Mouse (Mus musculus): ENCODE results near the gene Fam53b.
A peak's percentile ranks its signal among the peaks of the same experiment; 100 is the strongest.

Fam53b gene

DNA sequence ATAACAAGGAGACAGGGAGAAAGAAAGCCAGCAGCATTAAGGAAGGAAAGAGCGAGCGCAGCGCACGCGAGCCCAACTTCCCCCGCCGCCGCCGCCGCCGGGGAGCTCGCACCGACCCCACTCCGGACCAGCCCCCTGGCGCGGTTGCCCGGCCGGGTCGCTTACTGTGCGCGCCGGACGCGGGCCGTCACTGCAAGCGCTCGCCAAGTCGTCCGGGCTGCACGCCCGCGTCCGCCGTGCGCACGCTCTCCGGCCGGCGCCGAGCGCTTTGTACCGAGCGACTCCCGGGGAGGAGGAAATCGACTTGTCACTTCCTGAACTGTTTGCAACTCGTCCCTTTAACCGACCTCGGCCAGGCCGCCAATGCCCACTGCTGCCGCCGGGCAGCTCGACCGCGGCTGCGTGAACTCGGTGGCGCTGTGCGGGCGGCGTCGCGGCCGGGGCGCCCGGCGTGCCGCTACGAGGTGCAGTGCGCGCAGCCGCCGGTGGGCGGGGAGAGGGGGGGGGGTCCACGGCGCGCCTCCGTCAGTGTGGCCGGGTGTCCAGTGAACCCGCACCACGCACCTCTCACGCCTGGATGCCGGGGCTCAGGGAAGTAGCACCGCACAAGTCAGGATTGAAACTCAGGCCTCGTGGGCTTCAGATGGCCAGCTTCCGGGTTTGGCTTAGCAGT, at the start of gene Fam53b:
Gene Fam53b, minus strand, starts transcription at position 471 of the 673 bp plus-strand sequence.
- no peak for DNase-seq (ENCODE audit: low read depth, low spot score)

DNA sequence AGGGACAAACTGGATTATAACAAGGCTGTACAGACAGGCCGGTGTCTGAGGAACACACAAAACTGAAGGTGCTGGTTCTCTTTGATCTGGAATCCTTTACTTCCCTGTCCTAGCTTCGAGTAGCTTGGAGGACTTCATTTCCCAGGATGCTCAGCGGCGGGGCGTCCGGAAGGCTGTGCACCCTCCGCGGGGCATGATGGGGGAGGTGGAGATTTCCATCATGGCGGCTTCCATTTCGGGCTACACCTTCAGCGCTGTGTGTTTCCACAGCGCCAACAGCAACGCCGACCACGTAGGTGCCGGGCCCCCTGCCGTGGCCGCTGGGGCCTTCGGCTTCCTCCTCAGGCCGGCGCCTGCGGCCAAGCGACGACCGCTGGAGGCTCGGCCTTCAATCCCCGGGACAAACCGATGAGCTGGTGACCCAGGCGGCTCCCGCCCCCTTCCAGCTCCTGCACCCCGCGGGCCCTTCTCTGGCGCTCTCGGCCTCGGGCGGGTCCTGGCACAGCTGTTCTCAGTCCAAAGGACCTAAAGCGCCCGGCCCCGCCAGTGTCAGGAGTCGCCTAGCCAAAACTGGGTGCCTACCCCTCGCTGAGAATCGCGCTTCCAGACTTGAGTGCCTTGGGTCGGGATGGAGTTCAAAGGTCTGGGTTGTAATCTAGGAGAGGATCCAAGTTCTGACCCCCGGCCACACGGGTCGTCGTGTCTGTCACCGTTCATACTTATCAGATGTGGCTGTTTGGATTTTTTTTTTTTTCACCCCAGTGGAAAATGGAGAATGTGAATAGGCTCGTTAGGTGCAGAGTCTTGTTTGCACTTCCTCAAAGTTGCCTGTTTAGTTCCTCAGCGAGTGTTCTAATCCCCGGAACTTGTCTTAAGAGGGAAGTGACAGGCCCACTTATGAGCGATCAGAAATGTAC, 45.6 kb upstream of the Fam53b start, which contains the start of gene Abraxas2:
Gene Abraxas2, plus strand, starts transcription at position 184 of the 917 bp plus-strand sequence.
- peak; percentile 84 for DNase-seq (ENCODE audit: low read depth, low spot score)

DNA sequence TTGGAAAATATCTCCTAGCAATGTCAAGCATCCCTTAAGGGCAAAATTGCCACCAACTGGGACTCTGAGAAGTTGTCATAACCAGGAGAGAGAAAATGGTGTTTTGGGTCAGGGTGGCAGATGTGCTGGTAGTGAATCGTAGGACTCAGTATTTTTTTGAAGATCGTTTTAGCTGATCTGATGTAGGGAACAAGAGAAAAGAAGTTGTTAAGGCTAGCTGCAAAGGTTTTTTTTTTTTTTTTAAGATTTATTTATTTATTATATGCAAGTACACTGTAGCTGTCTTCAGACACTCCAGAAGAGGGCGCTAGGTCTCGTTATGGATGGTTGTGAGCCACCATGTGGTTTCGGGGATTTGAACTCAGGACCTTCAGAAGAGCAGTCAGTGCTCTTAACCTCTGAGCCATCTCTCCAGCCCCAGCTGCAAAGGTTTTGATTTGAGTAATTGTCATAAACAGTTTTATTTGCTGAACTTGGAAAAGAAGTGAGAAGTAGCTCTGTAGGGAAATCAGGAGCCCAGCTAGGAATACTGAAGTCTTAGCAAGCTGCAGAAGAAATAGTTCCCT, 44.4 kb upstream of the Fam53b start:
- DNase-seq (ENCODE audit: low read depth, low spot score): no peak

DNA sequence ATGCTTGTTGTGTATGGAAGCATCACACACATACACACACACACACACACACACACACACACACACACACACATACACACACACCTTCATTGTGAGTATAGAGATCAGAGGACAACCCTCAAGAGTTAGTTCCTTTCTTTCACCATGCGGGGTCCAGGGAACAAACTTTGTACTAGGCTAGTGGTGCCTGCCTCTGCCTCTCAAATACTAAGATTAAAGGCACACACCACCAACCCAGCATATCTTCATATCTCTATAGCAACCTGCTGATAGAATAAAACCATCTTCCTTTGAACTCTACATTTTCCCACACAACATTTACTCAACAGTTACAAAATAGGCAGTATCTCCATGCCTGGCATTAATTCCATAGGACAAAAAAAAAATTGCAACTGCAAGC, 42.4 kb upstream of the Fam53b start:
- no peak for DNase-seq (ENCODE audit: low read depth, low spot score)

DNA sequence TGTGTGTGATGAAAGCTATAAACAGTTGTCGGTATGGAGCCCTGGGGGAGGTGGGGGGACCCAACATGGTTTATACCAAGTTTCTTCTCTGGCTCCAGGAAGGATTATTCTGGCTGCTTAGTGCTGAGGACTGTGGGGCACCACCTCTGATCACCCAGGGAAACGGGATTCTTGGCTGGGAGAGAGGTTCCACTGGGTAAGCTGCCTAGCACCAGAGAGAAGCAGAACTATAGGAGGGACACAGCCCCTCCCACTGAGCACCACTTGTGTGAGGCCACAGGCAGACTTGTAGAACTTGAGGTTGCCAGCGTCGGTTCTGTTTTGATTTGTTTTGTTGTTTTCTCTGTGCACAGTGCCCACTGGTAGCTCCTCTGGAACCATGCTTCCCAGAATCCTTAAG, 40.3 kb upstream of the Fam53b start:
- DNase-seq (ENCODE audit: low read depth, low spot score): no peak

DNA sequence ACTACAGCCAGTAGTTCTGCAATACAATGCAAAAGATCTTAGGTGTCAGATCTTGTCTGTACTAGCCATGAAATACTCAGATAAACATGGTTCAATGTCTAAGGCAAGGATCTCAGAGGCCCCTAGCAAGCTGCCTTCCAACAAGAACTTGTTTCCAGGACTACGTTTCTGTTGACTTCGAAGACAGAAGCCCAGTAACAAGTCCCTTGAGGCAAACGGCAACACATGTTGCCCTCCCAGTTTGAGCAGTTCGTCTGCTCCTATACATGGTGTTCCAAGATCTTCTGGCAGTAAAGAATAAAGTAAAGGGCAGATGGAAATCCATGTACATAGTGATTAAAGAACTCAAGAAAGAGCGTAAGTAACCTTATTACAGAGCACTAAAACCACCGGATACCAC, 39.7 kb upstream of the Fam53b start:
- no peak for DNase-seq (ENCODE audit: low read depth, low spot score)

DNA sequence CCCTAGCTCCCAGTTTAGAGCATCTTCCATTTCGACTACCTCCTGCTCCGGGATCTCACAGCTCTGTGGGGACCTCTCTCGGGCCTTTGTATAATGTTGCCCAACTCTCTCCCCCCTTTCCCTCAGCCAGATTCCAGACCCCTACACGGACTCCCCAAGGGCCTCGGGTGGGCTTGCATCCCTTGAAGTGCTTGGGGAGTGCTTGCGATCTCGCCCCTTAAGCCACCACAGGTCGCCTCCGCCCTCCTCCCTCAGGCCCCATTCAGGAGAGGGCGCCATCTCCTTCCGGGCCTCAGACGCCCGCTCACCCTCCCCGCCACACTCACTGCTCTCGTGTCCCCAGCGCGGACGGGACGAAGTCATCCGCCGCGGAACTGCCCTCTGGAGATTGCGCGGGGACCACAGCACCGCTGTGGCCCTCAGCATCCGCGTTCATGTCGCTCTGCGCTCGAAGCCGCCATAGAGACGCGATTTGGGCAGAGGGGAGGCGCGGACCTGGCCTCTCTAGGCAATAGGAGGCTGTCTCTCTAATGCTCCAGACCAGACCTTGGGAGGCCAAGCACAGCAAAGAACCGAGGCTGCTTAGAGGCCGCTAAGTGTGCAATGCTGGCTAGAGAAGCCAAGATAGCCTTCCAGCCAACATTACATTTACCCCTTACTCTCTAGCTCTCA, 38.6 kb upstream of the Fam53b start, which contains the start of gene Eef1akmt2:
Gene Eef1akmt2, minus strand, starts transcription at position 501 of the 672 bp plus-strand sequence.
- peak; percentile 79 for DNase-seq (ENCODE audit: low read depth, low spot score)

DNA sequence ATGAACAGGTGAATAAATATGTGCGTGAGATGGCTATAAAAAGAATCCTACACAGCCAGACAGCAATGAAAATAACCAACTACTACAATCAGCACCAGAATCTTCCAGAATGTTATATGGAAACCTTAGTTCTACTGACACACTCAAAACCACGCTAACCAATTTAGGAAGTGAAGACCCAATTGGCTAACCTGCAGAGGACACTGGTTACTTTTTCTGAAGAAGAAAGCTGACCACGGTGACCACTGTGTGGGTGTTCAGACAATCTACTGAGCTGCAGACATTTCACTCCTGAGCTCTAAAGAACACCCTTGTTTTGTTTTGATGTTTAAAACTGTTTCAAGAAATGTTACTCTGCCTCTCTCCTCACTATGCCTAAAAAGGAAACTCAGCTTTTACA, 29.5 kb upstream of the Fam53b start:
- no peak for DNase-seq (ENCODE audit: low read depth, low spot score)

DNA sequence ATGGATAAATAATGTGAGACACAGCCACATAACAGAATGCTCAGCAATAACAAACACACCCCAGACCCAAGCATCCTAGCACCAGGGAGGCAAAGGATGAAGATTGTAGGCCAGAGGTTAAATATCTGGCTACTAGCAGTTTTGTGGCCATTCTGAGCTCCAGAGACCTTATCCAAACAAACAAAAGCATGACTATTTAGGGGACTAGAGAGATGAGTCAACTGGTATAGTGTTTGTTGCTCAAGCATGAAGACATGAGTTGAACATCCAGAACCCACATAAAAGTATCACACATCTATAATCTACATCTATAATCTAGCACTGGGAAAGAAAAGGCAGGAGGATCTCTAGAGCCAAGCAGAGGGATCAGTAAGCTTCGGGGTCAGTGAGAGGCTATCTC, 28.8 kb upstream of the Fam53b start:
- no peak for DNase-seq (ENCODE audit: low read depth, low spot score)

DNA sequence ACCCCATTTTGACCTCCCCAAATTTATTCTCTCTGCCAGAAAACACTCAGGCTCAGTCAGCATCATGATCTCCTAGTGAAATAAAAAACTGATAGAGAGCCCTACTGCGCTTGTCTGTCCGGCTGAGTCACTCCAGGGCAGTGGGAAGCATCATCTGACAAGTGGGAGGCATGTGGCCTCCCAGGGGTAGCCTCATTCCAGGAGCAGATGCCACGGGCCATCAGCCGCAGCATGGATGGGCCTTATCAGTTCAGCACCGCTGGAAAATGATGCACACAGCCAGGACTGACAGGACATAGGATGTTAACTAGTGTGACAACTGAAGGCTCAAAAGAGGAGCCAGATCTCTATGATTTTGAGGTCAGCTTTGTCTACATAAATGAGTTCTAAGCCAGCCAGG, 27.6 kb upstream of the Fam53b start:
- DNase-seq (ENCODE audit: low read depth, low spot score): no peak

DNA sequence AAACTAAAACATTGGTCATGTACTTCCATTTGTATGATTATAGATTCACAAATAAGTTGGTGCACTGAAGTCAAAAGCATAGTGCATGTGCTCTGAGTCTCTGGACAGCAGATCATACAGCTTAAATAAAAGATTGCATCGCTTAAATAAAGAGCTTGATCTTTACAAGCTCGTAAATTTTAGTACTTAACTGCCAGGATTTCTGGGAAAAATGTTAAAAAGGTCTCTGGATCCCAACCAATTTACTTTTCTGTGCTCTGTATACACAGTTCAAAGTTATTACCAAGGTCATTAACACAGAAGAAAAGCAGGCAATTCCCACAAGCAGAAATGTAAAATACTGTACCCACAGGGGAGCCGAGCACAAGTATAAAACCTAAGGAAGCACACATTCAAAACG, 17.3 kb upstream of the Fam53b start:
- no peak for DNase-seq (ENCODE audit: low read depth, low spot score)

DNA sequence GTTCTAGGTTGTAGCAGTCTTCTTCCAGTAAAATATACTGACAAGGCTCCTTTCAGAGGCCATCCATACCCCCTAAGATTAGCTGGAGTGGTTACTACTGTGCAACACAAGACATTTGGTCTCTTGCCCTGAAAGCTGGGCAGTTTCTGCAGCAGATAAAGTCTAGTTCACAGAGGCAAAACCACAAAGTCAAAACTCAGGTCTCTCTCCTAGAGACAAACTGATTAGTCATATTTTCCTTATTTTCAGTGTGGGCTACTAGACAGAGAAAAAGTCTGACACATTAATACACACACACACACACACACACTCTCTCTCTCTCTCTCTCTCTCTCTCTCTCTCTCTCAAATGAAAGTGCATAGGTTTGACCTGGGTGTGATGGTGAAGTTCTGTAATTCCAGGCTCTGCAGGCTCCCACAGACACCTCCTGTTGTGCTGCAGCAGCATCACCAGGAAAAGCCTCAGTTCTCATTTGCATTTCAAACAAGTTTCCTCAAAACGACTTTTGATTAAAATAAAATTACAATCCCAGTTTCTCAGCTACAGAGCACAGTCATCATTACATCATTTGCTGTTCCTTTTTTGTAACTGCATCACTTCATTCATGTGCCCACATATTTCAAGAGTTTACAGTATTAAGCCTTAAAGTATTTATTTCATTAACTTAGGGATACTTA, 10.8 kb upstream of the Fam53b start:
- no peak for DNase-seq (ENCODE audit: low read depth, low spot score)

DNA sequence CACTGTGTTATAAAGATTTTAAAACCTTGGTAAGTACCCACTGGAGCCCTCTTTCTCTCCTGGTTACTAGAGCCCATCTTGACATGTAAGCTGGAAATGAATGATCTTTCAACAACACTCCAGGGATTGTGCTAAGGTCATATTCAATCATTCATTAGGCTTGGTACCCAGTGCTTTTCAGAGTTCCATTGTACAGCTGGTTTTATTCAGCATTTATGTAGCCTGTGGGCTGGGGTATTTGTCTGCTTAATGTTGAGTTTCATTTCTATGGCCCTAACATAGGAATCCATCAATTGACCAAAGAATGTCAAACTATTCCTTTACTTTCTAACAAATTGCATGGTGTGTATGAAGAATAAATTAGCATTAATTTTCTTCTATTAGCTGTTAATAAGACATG, 10.1 kb upstream of the Fam53b start:
- no peak for DNase-seq (ENCODE audit: low read depth, low spot score)

DNA sequence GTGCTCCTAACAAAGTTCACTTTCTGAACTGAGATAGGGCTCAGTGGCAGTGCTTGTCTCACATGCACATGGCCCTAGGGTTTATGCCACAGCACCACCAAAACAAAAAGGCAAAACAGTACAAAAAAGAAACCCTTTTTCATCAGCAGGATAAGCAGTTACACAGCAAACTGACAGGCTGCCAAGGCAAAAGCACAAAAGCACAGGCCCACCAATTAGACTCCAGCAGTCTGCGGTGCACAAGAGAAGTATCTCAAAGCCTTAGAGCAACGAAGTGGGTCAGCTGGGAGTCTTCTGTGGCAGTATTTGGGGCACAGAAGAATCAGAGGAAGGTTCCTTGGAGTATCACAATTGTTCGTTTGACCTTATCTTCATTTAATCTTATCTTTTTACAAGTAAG, 7.0 kb upstream of the Fam53b start:
- no peak for DNase-seq (ENCODE audit: low read depth, low spot score)

DNA sequence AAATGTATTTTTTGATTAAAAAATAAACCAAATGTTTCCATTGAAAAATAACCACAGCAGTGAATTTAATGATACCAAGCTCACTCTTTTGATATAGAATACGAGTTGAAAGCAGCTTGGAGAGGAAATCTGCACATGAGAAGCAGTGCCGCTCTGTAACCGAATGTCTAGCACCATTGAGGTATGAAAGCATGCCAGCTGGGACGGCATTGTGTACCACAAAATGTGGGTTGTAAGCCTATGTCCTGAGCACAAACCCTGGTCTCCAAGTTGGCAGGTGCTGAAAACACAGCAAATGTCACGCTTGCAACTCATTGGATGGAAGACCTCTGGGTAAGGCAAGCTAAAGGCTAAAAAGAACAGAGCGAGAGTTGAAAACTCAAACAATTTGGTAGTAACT, 3.4 kb upstream of the Fam53b start:
- no peak for DNase-seq (ENCODE audit: low read depth, low spot score)

DNA sequence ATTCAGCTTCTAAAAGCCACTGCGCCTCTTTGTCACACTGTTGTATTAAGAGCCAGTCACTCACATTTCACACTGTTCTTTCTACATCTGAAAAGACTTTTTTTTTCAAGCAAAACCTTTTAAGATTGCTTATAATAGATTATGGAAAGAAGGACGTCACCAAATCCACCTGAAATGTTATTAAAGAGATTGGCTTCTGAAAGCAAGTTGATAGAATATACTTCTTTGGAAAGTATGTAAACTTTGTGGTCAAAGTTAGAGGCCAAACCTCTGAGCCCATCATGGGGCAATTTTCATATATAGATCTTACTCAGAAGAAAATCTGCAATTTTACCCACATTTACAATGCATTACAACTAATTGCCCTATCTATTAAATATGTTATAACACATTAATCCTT, 2.8 kb upstream of the Fam53b start:
- DNase-seq (ENCODE audit: low read depth, low spot score): no peak

DNA sequence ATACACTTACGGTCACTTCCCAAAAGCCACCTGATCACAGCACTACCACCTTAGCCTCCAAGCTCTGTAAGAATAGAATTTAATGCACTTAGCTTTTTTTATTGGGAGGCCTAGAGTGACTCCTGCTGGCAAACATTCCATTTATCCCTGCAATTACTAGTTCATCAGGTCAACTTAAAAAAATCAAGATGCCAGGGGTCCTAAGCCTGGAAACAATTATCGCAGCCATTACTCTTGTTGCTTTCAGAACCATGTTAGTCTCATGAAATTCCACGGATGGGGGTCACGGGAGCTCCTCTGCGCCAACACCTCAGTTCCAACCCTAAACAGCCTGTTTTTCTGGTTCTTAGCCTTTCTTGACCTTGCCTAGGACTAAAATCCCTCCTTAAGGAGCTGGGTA, 1.4 kb upstream of the Fam53b start:
- DNase-seq (ENCODE audit: low read depth, low spot score): no peak

DNA sequence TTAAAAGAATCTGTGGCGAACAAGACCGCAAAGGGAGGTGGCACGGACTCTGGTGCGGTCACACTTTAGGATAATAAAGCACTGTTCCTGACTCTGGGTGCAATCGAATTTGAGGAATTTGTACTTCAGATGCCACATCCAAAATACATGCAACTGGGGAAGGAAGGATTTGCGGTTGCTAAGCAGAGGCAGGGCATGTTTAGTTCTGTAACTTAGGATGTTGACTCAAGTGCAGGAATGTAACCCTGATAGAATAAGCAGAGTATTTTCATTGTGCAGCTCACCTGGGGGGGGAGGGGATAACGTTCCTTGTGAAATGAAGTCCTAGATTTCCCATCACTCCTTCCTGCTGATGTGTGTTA, 384 bp upstream of the Fam53b start:
- no peak for DNase-seq (ENCODE audit: low read depth, low spot score)

DNA sequence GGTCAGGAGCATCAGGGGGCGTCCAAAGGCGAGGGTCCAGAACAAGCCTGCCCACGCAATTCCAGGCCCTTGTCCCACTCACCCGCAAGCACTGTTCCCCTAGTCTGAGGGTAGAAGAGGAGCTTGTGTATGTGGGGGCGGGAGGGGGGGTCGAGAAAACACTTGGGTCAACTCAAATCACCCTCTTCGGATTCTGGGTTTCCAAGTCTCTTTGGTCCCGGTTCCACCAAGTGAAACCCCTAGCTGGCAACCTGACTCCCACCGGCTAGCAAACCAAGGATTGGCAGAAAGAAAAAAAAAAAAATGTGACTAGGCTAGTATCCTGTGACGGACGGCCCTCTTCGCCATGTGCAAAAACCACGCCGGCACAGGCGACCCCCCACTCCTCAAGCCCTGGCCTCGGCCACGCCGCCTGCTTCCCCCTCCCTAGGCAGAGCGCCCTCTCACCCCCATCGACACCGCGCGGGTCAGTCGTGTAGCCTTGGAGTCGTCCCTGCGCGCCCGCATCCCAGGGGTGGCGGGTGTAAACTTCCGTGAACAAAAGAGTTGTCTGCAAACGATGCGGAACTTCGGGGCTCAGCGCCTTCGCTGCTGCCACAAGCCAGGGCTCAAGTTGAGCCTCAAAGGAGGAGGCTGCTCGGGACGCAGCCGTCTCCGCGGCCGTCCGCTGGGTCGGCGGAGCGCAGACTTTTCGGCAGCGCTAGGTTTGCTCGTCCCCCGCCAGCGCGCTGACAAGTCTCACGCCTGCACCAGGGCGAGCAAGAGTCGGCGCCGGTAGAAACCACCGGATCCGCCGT, 869 bp downstream of the Fam53b start:
- DNase-seq (ENCODE audit: low read depth, low spot score): no peak

DNA sequence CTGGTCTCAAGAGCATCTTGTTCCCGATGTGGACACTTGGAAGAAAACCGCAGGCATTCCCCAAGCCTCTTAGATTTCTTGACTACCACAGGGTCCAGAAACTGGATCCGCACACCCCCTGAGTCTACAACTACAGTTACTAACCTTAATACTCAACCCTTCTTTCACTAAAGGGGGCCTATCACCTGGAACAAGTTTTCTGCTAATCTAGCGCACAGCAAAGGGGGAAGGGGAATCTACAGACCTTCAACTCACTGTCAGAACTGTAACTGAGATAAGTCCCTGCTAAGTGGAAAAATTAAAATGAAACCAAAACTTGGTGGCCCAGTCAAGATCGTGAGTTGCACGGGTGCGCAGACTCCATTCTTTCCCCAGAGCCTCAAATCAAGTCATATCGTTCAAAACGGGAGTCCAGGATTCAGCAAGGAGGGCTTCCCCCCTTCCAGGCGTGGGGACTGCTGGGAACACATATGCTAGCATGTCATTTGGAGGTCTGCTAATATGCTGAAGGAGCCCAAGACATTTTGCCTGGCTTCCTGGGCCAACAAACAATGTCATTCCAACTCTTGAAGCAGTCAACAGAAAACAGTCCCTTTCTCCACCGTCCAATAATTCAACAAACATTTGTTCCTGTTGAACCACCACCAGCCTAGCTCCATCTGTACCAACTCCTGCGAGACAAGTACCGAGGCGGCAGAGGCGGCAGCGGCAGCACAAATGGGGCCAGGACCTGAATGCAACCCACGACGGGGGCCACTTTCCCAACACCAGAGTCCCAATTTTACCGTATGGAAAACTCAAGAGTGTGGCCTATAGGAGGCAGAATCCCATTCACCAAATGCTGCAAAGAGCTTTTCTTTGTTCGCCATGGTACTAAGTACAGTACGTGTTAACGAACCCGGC, 1.7 kb downstream of the Fam53b start:
- no peak for DNase-seq (ENCODE audit: low read depth, low spot score)

Data from brain, embryonic 18.5 days (tissue).